Mouse (Mus musculus) right cerebral cortex, adult 2 months (tissue): ENCODE data around the gene Spata21.

ENCODE experiments used
- DNase-seq, 2 experiments: peaks; one replicate each; pipeline ENCODE4 v3.0.0; 2021 to 2022; ENCODE audit warnings: low spot score in 2 of 2

The Spata21 gene

DNA sequence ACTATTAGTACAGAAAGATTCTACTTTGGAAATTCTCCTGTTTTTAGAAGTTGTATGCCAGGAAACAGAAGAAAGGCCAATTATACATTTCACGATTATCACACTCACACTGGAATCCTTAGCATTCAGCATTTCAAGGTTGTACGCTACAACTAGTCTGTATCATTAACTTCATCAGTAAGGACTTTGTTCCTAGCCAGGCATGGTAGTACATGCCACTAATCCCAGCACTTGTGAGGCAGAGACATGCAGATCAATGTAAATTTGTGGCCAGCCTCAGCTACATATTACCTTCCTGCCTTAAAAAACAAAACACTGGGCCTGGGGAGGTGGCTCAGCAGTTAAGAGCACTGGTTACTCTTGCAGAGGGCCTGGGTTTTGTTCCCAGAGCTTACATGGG is 70.5 kb downstream of the Spata21 start:
- DNase-seq: no peak

GRCm38 (mm10) chr4:141159093-141159492 is 71.0 kb downstream of the Spata21 start:
- DNase-seq: no peak

GRCm38 (mm10) chr4:141159666-141160065 is 71.5 kb downstream of the Spata21 start:
- DNase-seq: no peak

DNA sequence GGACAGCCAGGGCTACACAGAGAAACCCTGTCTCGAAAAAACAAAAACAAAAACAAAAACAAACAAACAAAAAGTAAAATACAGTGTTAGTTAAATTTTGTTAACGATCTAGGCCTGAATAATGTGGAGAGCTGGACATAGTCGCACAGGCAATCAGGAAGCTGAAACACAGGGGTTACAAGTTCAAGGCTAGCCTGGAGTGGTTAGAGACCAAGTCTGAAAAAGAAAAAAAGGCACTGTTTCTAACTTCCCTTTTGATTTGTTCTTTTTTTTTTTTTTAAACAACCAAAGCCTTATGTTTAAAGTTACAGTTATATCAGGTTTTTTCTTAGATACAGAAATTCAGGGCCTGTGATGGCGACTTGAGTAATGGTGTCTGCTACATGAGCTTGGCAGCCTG is 72.1 kb downstream of the Spata21 start:
- no peak for DNase-seq

DNA sequence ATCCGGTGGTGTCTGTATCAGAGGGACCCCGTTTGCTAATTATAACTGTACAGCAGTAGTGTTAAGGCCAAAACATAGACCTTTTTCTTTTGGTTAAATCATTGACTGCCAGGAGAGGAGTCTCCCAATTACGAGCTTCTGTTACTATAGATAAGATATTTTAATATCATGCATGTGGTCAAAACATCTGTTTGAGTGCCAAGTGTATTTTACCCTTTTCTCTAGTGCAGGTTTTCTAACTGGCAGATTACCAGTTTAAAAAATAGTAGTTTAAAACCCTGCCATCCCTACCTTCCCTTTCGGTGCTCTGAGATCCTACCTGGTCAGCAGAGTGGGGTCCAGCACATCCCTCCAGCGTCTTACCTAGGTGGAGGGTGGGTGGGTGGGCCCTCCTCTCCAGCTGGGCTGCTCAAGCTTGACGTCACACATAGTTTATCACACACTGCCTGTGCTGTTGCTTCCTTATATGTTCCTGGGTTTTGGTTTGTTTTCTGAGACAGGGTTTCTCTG is 73.6 kb downstream of the Spata21 start:
- no peak for DNase-seq
